Mouse (Mus musculus) ovary, postnatal 10 days (tissue): Measurements from ENCODE around the gene Babam2.

Experiments used
- DNase-seq: peaks from one replicate; pipeline ENCODE4 v3.0.0; 2022; ENCODE audit warnings: low spot score

Babam2 gene

DNA sequence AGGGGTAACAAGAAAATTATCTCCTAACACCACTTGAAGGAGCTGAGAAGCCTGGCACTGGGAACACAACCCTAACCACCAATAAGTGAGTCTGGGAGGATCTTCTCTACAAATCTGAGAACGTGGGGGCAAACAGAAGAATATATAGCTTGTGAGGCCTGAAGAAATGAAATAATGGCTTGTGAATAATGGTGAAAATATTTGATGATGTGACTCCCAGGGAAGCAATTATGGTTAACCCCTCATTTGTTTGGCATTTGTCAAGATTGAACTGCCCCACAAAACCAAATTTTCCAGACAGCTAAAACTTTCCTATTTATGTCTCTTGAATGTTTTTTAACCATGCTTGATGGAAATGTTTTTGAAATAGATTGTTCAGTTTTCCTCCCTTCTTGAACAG, 354.4 kb downstream of the Babam2 start:
- DNase-seq = no peak

GRCm38 (mm10) chr5:32052467-32052866, 355.0 kb downstream of the Babam2 start:
- DNase-seq = no peak

- DNase-seq = no peak
These were observed 356.0 kb downstream of the Babam2 start for GRCm38 (mm10) chr5:32053476-32053875.

DNA sequence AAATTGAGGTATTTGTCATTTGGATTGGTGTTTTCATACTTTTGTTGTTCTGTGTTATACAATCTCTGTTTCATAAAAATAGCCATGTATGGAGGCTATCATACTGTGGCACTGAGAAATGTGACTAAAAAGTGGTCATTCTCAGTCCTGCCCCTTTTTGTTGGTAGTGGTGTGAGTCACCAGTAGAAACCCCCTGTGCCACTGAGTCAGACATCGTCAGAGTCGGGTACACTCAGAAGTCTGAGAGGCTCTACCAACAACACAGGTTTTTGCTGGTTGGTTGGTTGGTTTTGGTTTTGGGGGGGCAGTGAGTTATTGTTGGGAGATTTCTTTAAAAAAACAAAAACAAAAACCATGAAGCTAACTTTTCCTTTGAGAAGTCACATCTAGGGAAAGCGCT, 358.2 kb downstream of the Babam2 start:
- no peak for DNase-seq

DNA sequence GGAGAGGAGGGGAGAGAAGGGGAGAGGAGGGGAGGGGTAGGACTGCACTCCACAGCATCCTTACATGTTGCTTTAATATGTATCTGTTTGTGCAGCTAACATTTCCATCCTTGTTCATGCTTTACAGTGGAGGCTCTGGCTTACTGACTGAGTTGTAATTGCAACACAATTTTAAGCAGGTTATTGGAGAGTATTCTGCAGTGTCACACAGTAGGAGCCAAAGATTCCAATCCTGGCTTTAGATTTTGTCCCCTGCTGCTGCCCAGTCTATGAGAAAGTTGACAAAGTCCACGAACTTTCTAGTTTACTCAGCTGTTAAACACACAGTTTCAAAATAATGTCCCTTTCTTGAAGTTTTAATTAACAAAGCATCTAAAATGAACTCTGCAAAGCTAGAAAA, 358.6 kb downstream of the Babam2 start:
- no peak for DNase-seq

DNA sequence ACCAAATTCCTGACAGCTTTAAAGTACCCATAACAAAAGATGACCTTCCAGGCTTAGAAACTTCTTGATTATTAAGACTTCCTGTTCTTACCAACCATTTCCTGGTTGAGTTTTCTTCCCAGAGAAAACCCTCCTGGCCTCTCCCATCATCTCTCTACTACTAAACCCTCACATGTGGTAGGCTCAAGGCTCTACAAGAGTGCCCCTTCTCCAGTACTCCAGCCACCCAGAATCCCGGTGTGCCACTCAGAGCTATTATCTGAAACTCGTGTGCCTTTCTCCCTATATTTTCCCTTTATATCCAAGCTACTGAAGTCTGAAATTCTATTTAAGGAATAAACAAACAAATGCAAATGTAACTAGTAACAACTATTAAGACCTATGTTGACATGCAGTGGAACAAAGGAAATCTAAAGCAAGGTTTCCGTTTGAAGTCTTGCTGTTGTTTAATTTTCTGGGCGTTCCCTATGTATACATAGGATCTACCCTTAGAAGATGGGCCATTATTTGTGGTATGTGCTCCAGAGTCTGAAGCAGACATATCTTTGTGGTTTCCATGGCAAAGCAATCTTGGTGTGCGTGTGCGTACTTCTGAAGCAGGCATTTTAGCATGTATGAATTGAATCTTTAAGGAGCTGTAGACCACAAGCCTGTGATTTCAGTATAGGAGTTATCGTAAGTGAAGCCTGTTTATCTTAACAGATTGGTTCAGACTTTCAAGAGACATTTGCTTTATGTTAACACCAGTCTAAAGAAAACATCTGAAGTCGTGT, 361.2 kb downstream of the Babam2 start:
- no peak for DNase-seq

- no peak for DNase-seq
These were observed 361.8 kb downstream of the Babam2 start for GRCm38 (mm10) chr5:32059254-32059796.

DNA sequence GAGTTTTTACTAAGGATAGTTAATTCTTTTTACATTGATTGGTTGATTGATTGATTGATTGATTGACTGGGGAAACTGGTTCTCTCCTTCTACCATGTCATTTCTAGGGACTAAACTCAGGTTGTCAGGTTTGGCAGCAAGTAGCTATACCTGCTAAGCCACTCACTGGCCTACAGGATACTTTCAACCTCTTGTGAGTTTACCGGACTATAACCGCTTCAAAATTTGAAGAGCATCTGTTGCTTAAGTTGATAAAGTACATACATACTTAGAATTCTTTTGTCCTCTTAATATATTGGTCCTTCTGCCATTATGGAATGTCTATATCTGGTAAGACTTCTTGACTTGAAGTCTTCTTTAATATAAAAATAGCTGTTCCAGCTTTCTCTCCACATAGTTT, 363.0 kb downstream of the Babam2 start:
- DNase-seq = no peak

- DNase-seq = no peak
These were observed 364.4 kb downstream of the Babam2 start for GRCm38 (mm10) chr5:32061854-32062253.

- DNase-seq = no peak
These were observed 367.0 kb downstream of the Babam2 start for GRCm38 (mm10) chr5:32064341-32065105.

- no peak for DNase-seq
These were observed 368.7 kb downstream of the Babam2 start for GRCm38 (mm10) chr5:32066015-32066734.

GRCm38 (mm10) chr5:32066839-32067238, 369.4 kb downstream of the Babam2 start:
- DNase-seq = no peak

DNA sequence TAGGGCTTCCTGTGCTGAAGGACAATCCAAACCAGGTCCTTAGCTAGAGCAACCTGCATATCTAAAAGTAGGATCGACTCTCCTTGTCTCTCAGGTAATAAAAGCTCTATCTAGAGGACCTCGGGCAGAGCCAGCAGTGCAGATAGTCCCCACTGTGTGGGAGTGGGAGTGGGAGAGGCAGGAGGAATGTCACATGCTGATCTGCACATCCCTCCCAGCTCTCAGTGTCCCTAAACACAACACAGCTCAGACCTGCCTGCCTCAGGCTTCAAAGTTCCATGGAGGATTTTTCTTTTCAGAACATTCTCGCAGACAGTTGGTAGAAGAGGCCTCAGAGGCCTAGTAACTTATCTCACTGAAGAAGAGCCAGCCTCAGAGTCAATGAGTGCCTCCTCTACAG, 371.1 kb downstream of the Babam2 start:
- no peak for DNase-seq

GRCm38 (mm10) chr5:32069096-32069495, 371.6 kb downstream of the Babam2 start:
- DNase-seq = no peak

- no peak for DNase-seq
These were observed 372.2 kb downstream of the Babam2 start for GRCm38 (mm10) chr5:32069566-32070169.

DNA sequence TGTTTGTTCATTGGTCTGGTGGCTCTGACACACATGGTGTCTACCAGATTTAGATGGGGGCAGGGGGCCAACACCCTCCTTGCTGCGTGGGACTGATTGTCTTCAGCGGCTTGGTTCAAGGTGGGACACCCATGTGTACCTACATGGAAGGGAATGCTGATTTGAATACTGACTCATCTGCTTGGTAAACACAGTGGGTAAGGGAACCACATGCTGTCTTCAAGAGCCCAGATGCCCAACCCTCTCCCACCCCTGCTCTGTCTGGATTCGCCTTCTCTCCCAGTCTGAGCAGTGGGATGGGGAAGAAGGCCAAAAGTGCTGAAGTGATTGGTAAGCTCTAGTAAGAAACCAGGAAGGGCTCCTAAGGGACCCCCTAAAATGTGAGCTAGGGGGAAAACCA, 373.3 kb downstream of the Babam2 start:
- DNase-seq = no peak

GRCm38 (mm10) chr5:32071314-32071713, 373.8 kb downstream of the Babam2 start:
- DNase-seq = no peak

DNA sequence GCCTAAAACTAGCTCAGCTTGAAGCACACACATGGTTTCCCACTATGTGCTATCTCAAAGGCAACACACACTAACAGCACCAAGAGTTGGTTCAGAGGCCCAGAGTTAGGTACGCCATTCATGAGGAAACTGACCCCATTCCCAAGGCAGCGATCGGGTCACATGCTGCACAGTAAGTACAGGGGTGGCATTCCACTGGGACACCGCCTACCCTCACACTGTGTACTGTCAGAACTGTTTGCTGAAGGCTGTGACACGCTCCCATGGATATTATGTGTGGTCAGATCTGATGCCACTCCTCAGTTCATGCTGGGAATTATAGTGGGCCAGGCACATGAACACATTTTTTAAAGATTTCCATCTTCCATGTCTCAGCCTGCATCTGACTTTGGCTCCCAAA, 374.3 kb downstream of the Babam2 start:
- DNase-seq = no peak

DNA sequence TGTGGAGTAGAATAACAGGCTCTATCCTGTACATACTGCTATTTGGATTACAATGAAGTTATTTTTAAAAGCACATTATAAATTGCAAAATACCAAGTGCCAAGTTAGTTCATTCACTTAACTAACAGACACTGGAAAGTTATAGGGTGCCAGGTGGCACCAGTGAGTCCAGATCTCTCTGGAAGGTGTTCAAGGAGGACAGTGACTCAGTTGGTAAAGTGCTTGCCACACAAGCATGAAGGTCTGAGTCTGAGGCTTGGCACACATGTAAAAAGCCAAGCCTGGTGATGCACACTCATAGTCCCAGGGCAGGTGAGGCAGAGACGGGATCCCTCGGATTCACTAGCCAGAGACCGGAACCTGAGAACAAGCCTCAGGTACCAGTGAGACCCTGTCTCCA, 375.4 kb downstream of the Babam2 start:
- no peak for DNase-seq

- no peak for DNase-seq
These were observed 376.6 kb downstream of the Babam2 start for GRCm38 (mm10) chr5:32074053-32074452.

- no peak for DNase-seq
These were observed 379.7 kb downstream of the Babam2 start for GRCm38 (mm10) chr5:32077139-32077538.

GRCm38 (mm10) chr5:32078986-32079385, 381.5 kb downstream of the Babam2 start:
- no peak for DNase-seq
